Mouse (Mus musculus) liver, embryonic 12.5 days (tissue): Measurements from ENCODE around the gene Treml4. TPM values are rescaled to one million over a fixed set of nuclear protein-coding genes. Genes with fewer than 3 reads are reported as not detected.

Source experiments
- ATAC-seq: fragments of 200-750 bp; cut with Nextera tagmentation; 2 replicates; pipeline ENCODE4 v1.8.0; 2017; ENCODE audit warnings: moderate number of reproducible peaks, mild to moderate bottlenecking, moderate library complexity
- H3K27ac ChIP-seq: fragments of 300-500 bp; sonication (generic); 2 replicates; pipeline ENCODE4 v1.5.1; 2016; ENCODE audit warnings: mild to moderate bottlenecking
- H3K27me3 ChIP-seq: fragments of 300-500 bp; sonication (generic); replicated peaks from 2 replicates; pipeline ENCODE4 v1.6.1; 2016; ENCODE audit warnings: mild to moderate bottlenecking, moderate library complexity
- H3K36me3 ChIP-seq: fragments of 300-500 bp; sonication (generic); 2 replicates; pipeline ENCODE4 v1.6.1; 2016; ENCODE audit warnings: mild to moderate bottlenecking, moderate library complexity
- H3K4me1 ChIP-seq: fragments of 300-500 bp; sonication (generic); 2 replicates; pipeline ENCODE4 v1.6.1; 2016
- H3K4me2 ChIP-seq: fragments of 300-500 bp; sonication (generic); 2 replicates; pipeline ENCODE4 v1.6.1; 2016; ENCODE audit warnings: mild to moderate bottlenecking, moderate library complexity
- H3K4me3 ChIP-seq: fragments of 300-500 bp; sonication (generic); 2 replicates; pipeline ENCODE4 v1.5.1; 2016; ENCODE audit warnings: mild to moderate bottlenecking, moderate library complexity
- H3K9ac ChIP-seq: fragments of 300-500 bp; sonication (generic); 2 replicates; pipeline ENCODE4 v1.6.1; 2016; ENCODE audit warnings: mild to moderate bottlenecking, moderate library complexity
- H3K9me3 ChIP-seq: fragments of 300-500 bp; sonication (generic); replicated peaks from 2 replicates; pipeline ENCODE4 v1.6.1; 2016; ENCODE audit warnings: mild to moderate bottlenecking, moderate library complexity
- WGBS: fragments of 180-500 bp; shearing (Covaris S2); methylation state at CpG from one replicate; pipeline ENCODE4 v1.1.7; 2016; ENCODE audit not compliant: insufficient replicate concordance; 5-methylcytosine and 5-hydroxymethylcytosine counted together
- polyA plus RNA-seq: library from polyadenylated mRNA; unstranded; fragments of >200 nt; fragmentation: Nextera tagmentation; extraction: Ambion mirVana; gene quantifications from 2 replicates; pipeline ENCODE4 v1.2.1, GENCODE M21; 2016

Gene Treml4
- polyA plus RNA-seq: 2.8 and 3.7 TPM in 2 replicates

DNA sequence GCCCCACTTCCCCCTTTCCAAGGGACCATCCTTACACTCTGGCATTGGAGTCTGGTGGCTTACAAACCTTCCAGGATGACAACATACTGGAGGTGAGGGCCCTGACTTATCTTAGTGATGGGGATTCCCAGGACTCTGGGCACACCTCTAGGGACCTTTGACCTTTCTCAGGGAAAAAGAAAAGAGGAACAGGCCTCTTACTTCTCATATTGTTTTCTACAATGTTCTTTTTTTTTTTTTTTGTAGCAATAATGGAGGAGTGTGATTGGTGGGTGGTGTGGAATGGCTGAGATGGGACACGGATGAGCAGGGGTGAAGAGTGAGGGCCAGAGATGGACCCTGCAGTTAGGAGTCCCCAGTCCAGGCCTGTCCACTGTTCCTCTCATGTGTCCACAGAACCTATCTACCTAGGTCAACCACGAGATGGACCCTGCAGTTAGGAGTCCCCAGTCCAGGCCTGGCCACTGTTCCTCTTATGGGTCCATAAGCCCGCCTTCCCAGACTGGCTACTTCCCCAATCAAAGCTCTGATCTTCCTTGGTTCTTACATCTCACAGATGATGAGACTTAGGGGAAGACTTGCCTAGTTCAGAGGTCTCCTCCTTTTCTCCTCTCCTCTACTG lies at the start of gene Treml4:
TSS of gene Treml4 (plus strand) at position 555 of the 622 bp plus-strand sequence.
- H3K4me1 ChIP-seq: peaks cover 36% of the 10 kb centered on the region
- no peaks in the 10 kb centered on the region for H3K27me3 ChIP-seq
- H3K9ac ChIP-seq: no peak within 1 kb of the TSS
- H3K9me3 ChIP-seq: no peaks in the 10 kb centered on the region
- H3K27ac ChIP-seq: peak within 1 kb of the TSS; percentile 61
- H3K4me3 ChIP-seq: no peak within 1 kb of the TSS
- peak within 1 kb of the TSS; percentile 14; the same call in 1 of the 2 replicates for H3K4me2 ChIP-seq
- WGBS: 63% methylated on average over 3 of the region's 3 CpGs
- ATAC-seq: no peak
- no peaks in the 10 kb centered on the region for H3K36me3 ChIP-seq

- H3K4me2 ChIP-seq: no peak overlapping the region
- ATAC-seq: no peak
- H3K9me3 ChIP-seq: no peaks in the 10 kb centered on the region
- H3K27ac ChIP-seq: no peak overlapping the region
- no peak overlapping the region for H3K9ac ChIP-seq
- H3K27me3 ChIP-seq: no peaks in the 10 kb centered on the region
- H3K4me3 ChIP-seq: no peak overlapping the region
- H3K4me1 ChIP-seq: no peaks in the 10 kb centered on the region
- H3K36me3 ChIP-seq: no peaks in the 10 kb centered on the region
- 77% methylated on average over 1 of the region's 1 CpGs for WGBS
These were observed 48.7 kb upstream of the Treml4 start for GRCm38 (mm10) chr17:48215429-48215828.

DNA sequence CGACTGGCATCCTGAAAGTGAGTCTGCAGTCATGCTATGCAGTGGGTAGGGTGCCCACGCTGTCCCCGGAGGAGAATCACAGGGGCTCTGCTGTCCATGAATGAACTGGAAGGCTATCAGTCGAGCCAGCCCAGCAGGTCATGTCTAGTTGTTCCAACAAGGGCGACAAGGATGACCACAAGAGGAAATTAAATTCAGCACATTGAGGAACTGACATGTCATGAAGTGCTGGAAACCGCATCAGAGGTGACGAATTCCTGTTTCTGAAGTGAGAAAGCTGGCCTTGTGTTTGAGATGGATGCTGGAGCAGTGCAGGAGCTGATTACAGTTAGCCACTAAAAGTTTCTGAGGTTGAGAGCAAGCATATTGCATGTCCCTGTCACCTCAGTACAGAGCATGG lies 33.4 kb upstream of the Treml4 start:
- no peaks in the 10 kb centered on the region for H3K9me3 ChIP-seq
- H3K4me3 ChIP-seq: no peak overlapping the region

GRCm38 (mm10) chr17:48232518-48232917 lies 31.6 kb upstream of the Treml4 start, which contains the start of gene Trem1:
Gene Trem1, plus strand, starts transcription at chr17:48232768.
- Histone ChIP-seq H3K27ac (no peak within 1 kb of the TSS), H3K27me3 (no peaks in the 10 kb centered on the region), H3K9me3 (no peaks in the 10 kb centered on the region), H3K36me3 (no peaks in the 10 kb centered on the region), H3K9ac (no peak within 1 kb of the TSS), H3K4me2 (no peak within 1 kb of the TSS), H3K4me3 (no peak within 1 kb of the TSS), H3K4me1 (no peaks in the 10 kb centered on the region)
- 44% methylated on average over 6 of the region's 6 CpGs for WGBS
- ATAC-seq: no peak

More for the DNA sequence above, 33.4 kb upstream of the Treml4 start:
- no peak overlapping the region for H3K27ac ChIP-seq
- H3K4me1 ChIP-seq: no peaks in the 10 kb centered on the region
- no peaks in the 10 kb centered on the region for H3K27me3 ChIP-seq
- H3K9ac ChIP-seq: no peak overlapping the region
- H3K4me2 ChIP-seq: no peak overlapping the region
- H3K36me3 ChIP-seq: no peaks in the 10 kb centered on the region
- WGBS: 23% methylated on average over 7 of the region's 7 CpGs
- no peak for ATAC-seq

- Histone ChIP-seq H3K4me1 (no peaks in the 10 kb centered on the region), H3K4me2 (no peak overlapping the region), H3K4me3 (no peak overlapping the region), H3K9ac (no peak overlapping the region), H3K36me3 (no peaks in the 10 kb centered on the region), H3K9me3 (no peaks in the 10 kb centered on the region), H3K27ac (no peak overlapping the region), H3K27me3 (no peaks in the 10 kb centered on the region)
- ATAC-seq: no peak
- WGBS: 73% methylated on average over 4 of the region's 4 CpGs
These were observed 30.3 kb upstream of the Treml4 start for GRCm38 (mm10) chr17:48233789-48234188.

GRCm38 (mm10) chr17:48234550-48234949 lies 29.5 kb upstream of the Treml4 start:
- H3K9me3 ChIP-seq: no peaks in the 10 kb centered on the region
- WGBS: 56% methylated on average over 5 of the region's 5 CpGs
- no peak overlapping the region for H3K4me3 ChIP-seq
- H3K9ac ChIP-seq: no peak overlapping the region
- no peak overlapping the region for H3K4me2 ChIP-seq
- H3K4me1 ChIP-seq: no peaks in the 10 kb centered on the region
- no peaks in the 10 kb centered on the region for H3K27me3 ChIP-seq
- ATAC-seq: no peak
- no peak overlapping the region for H3K27ac ChIP-seq
- H3K36me3 ChIP-seq: no peaks in the 10 kb centered on the region

- Histone ChIP-seq H3K36me3 (no peaks in the 10 kb centered on the region), H3K27me3 (no peaks in the 10 kb centered on the region), H3K9ac (no peak overlapping the region), H3K4me3 (no peak overlapping the region), H3K4me1 (no peaks in the 10 kb centered on the region), H3K4me2 (no peak overlapping the region), H3K27ac (no peak overlapping the region), H3K9me3 (no peaks in the 10 kb centered on the region)
- ATAC-seq: no peak
- 40% methylated on average over 4 of the region's 4 CpGs for WGBS
These were observed 28.2 kb upstream of the Treml4 start for GRCm38 (mm10) chr17:48235773-48236370.

GRCm38 (mm10) chr17:48237621-48238020 lies 26.5 kb upstream of the Treml4 start:
- no peaks in the 10 kb centered on the region for H3K36me3 ChIP-seq
- 0 out of 2 replicates have a peak, but pooled peaks cover 4% of the 10 kb centered on the region for H3K27me3 ChIP-seq
- ATAC-seq: no peak
- H3K9me3 ChIP-seq: no peaks in the 10 kb centered on the region
- no peak overlapping the region for H3K27ac ChIP-seq
- H3K9ac ChIP-seq: no peak overlapping the region
- H3K4me2 ChIP-seq: no peak overlapping the region
- no peak overlapping the region for H3K4me3 ChIP-seq
- H3K4me1 ChIP-seq: no peaks in the 10 kb centered on the region
- 80% methylated on average over 8 of the region's 8 CpGs for WGBS

DNA sequence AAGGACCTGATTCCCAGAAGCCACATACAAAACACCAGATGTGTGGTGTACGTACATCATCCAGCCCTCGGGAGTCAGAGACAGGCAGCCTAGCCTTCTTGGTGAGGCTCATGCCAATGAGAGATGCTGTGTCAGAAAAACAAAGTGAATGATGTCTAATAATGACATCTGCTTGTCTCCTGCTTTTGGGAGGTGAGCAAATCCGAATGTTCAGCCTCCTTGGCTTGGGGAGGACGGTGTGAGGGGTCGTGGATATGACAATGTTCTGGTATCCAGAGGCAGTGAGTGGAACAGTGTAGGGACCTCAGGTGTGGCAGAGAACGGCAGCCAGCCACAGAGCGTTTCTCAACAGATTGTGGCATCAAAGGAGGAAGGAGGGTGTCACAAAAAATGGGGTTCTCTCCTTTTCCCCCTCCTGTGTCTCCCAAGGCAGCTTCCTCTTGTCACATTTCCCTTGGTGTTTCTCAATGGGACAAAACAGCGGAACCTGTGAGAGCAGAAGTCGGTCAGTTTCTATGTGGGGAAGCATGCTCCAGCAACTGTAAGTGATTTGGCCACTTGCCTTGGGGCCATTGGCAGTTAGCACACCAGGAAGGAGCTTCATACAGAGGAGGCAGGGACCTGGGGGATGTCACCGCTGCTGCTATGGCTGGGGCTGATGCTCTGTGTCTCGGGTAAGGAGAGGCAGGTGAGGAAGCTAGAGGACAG lies 16.7 kb upstream of the Treml4 start, which contains the start of gene Trem3:
TSS of gene Trem3 (plus strand) at position 557 of the 708 bp plus-strand sequence.
- H3K4me3 ChIP-seq: no peak within 1 kb of the TSS
- H3K27ac ChIP-seq: no peak within 1 kb of the TSS
- no peak within 1 kb of the TSS for H3K9ac ChIP-seq
- 60% methylated on average over 11 of the region's 11 CpGs for WGBS
- no peaks in the 10 kb centered on the region for H3K9me3 ChIP-seq
- ATAC-seq: no peak
- no peaks in the 10 kb centered on the region for H3K36me3 ChIP-seq
- no peak within 1 kb of the TSS for H3K4me2 ChIP-seq
- H3K4me1 ChIP-seq: no peaks in the 10 kb centered on the region
- 0 out of 2 replicates have a peak, but pooled peaks cover 4% of the 10 kb centered on the region for H3K27me3 ChIP-seq

- Histone ChIP-seq H3K4me3 (no peak overlapping the region), H3K4me1 (no peaks in the 10 kb centered on the region), H3K27me3 (0 out of 2 replicates have a peak, but pooled peaks cover 3% of the 10 kb centered on the region), H3K9ac (no peak overlapping the region), H3K4me2 (no peak overlapping the region), H3K36me3 (no peaks in the 10 kb centered on the region), H3K27ac (no peak overlapping the region), H3K9me3 (no peaks in the 10 kb centered on the region)
- no peak for ATAC-seq
These were observed 15.1 kb upstream of the Treml4 start for GRCm38 (mm10) chr17:48249039-48249438.

DNA sequence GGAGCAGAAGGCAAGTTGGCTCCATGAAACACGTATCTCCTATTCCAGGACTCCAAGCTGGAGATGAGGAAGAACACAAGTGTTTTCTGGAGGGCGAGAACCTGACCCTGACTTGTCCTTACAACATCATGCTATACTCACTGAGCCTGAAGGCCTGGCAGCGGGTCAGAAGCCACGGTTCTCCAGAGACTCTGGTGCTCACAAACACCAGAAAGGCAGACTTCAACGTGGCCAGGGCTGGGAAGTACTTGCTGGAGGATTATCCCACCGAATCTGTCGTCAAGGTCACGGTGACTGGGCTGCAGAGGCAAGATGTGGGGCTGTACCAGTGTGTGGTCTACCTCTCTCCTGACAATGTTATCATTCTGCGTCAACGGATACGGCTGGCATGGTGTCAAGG lies 14.6 kb upstream of the Treml4 start:
- no peak overlapping the region for H3K4me3 ChIP-seq
- no peak overlapping the region for H3K9ac ChIP-seq
- H3K4me1 ChIP-seq: no peaks in the 10 kb centered on the region
- H3K27ac ChIP-seq: no peak overlapping the region
- 70% methylated on average over 11 of the region's 11 CpGs for WGBS
- H3K4me2 ChIP-seq: no peak overlapping the region
- H3K9me3 ChIP-seq: no peaks in the 10 kb centered on the region
- no peaks in the 10 kb centered on the region for H3K36me3 ChIP-seq
- ATAC-seq: no peak
- no peaks in the 10 kb centered on the region for H3K27me3 ChIP-seq

GRCm38 (mm10) chr17:48250631-48251030 lies 13.5 kb upstream of the Treml4 start:
- 76% methylated on average over 7 of the region's 7 CpGs for WGBS
- Histone ChIP-seq H3K9me3 (no peaks in the 10 kb centered on the region), H3K36me3 (no peaks in the 10 kb centered on the region), H3K27me3 (no peaks in the 10 kb centered on the region), H3K4me1 (no peaks in the 10 kb centered on the region), H3K4me3 (no peak overlapping the region), H3K4me2 (no peak overlapping the region), H3K27ac (no peak overlapping the region), H3K9ac (no peak overlapping the region)
- no peak for ATAC-seq
